17 mouse cellular contexts compared by ENCODE assay signal in genomic region chr2:43739190-43739818, GRCm38 (mm10). TPM values are rescaled to one million over a fixed set of nuclear protein-coding genes. Genes with fewer than 3 reads are reported as not detected.
A peak's percentile ranks its signal among the peaks of the same experiment; 100 is the strongest.
DNase-seq lines count a peak whose midpoint lies in the region; ATAC-seq and TF ChIP-seq lines count a peak whose summit lies in the region.
"Had no signal": no experiment of that assay in that cellular context is flagged by ENCODE, and none has a peak within 500 bp of the region (broad histone marks: within the 10 kb centered on the region; RNA-seq: fewer than 3 reads in every experiment).

No protein-coding gene starts in this region.

- no peaks in the 10 kb centered on the region for H3K9me3 ChIP-seq in heart, embryonic 11.5 days (replicated peaks; ENCODE audit: control insufficient read depth, low read length)
- H3K9me3 ChIP-seq in liver, embryonic 14.5 days (ENCODE audit: control insufficient read depth, low read length), result no peaks in the 10 kb centered on the region
- H3K9me3 ChIP-seq in intestine, embryonic 16.5 days (ENCODE audit: control insufficient read depth, low read length), result no peaks in the 10 kb centered on the region
- H3K9me3 ChIP-seq: embryonic facial prominence, embryonic 15.5 days; heart, embryonic 13.5 days; hindbrain, embryonic 12.5 days; limb, embryonic 15.5 days; midbrain, embryonic 10.5 days; neural tube, embryonic 13.5 days had no signal

- DNase-seq in heart, adult 11 months, result peak; percentile 45
- DNase-seq in MEL-GATA-1-ER (ENCODE audit: extremely low read depth, low read depth), result peak; percentile 95
- peak; percentile 7 to 27 (median 19) for DNase-seq in liver, embryonic 14.5 days (ENCODE audit: low read depth in 3 of 3, low spot score in 3 of 3)
- DNase-seq in natural killer cell, adult 2 months (ENCODE audit: low spot score in 2 of 2), result peak; percentile 7 to 60
- no peak for DNase-seq in right cerebral cortex, adult 2 months (ENCODE audit: low spot score in 2 of 2)
- DNase-seq in embryo, embryonic 9.5 days (ENCODE audit: extremely low spot score), result no peak
- DNase-seq: gastrocnemius, postnatal 14 days; kidney, adult 11 months had no signal

- no peaks in the 10 kb centered on the region for H3K4me1 ChIP-seq in heart, embryonic 11.5 days (ENCODE audit: control insufficient read depth, insufficient read depth, low read length)
- H3K4me1 ChIP-seq in liver, embryonic 14.5 days (replicated peaks; ENCODE audit: control insufficient read depth in 2 of 2, insufficient read depth in 2 of 2, low read length in 1 of 2), result peaks cover 0 to 15% of the 10 kb centered on the region in 2 experiments; a peak in 3 of 4 replicates
- no peaks in the 10 kb centered on the region for H3K4me1 ChIP-seq in intestine, embryonic 16.5 days (ENCODE audit: control insufficient read depth, insufficient read depth, low read length)
- H3K4me1 ChIP-seq: embryonic facial prominence, embryonic 15.5 days; heart, embryonic 13.5 days; hindbrain, embryonic 12.5 days; limb, embryonic 15.5 days; midbrain, embryonic 10.5 days; neural tube, embryonic 13.5 days had no signal

- H3K36me3 ChIP-seq in heart, embryonic 11.5 days (ENCODE audit: control insufficient read depth, insufficient read depth, low read length), result no peaks in the 10 kb centered on the region
- no peaks in the 10 kb centered on the region for H3K36me3 ChIP-seq in liver, embryonic 14.5 days (replicated peaks; ENCODE audit: control insufficient read depth, insufficient read depth, low read depth)
- no peaks in the 10 kb centered on the region for H3K36me3 ChIP-seq in intestine, embryonic 16.5 days (ENCODE audit: control insufficient read depth, insufficient read depth, low read length)
- H3K36me3 ChIP-seq: embryonic facial prominence, embryonic 15.5 days; heart, embryonic 13.5 days; hindbrain, embryonic 12.5 days; limb, embryonic 15.5 days; midbrain, embryonic 10.5 days; neural tube, embryonic 13.5 days had no signal

- TF ChIP-seq EP300 in liver, embryonic 14.5 days (IDR thresholded peaks at IDR 0.05; ENCODE audit: low read depth), result peak; percentile 18; the same call in 1 of the 2 replicates

- 69% methylated on average over 9 of the region's 9 CpGs for WGBS in heart, embryonic 11.5 days (ENCODE audit: insufficient replicate concordance)
- 24% methylated on average over 9 of the region's 9 CpGs for WGBS in liver, embryonic 14.5 days (ENCODE audit: insufficient replicate concordance)
- 71% methylated on average over 9 of the region's 9 CpGs for WGBS in intestine, embryonic 16.5 days

- no peaks in the 10 kb centered on the region for H3K27me3 ChIP-seq in heart, embryonic 11.5 days (ENCODE audit: control insufficient read depth, insufficient read depth, low read length)
- no peaks in the 10 kb centered on the region for H3K27me3 ChIP-seq in liver, embryonic 14.5 days (ENCODE audit: control insufficient read depth, insufficient read depth, low read length)
- H3K27me3 ChIP-seq in intestine, embryonic 16.5 days (replicated peaks; ENCODE audit: control insufficient read depth, insufficient read depth, low read length), result no peaks in the 10 kb centered on the region
- H3K27me3 ChIP-seq: embryonic facial prominence, embryonic 15.5 days; heart, embryonic 13.5 days; hindbrain, embryonic 12.5 days; limb, embryonic 15.5 days; neural tube, embryonic 13.5 days had no signal

- H3K4me3 ChIP-seq in heart, embryonic 11.5 days (ENCODE audit: low read depth, low read length), result no peak overlapping the region
- no peak overlapping the region for H3K4me3 ChIP-seq in liver, embryonic 14.5 days (ENCODE audit: insufficient read depth in 1 of 2, low read depth in 2 of 2, low read length in 2 of 2)
- no peak overlapping the region for H3K4me3 ChIP-seq in intestine, embryonic 16.5 days (ENCODE audit: low read length)
- H3K4me3 ChIP-seq: embryonic facial prominence, embryonic 15.5 days; heart, embryonic 13.5 days; hindbrain, embryonic 12.5 days; limb, embryonic 15.5 days; midbrain, embryonic 10.5 days; neural tube, embryonic 13.5 days had no signal

- ATAC-seq in heart, embryonic 11.5 days (replicated peaks; ENCODE audit: insufficient number of reproducible peaks, low FRiP score, low TSS enrichment), result no peak
- peak; percentile 74 for ATAC-seq in liver, embryonic 14.5 days (ENCODE audit: insufficient read depth)
- no peak for ATAC-seq in intestine, embryonic 16.5 days
- ATAC-seq: forebrain, embryonic 14.5 days had no signal

- no peak overlapping the region for H3K9ac ChIP-seq in heart, embryonic 11.5 days (ENCODE audit: low read depth, low read length)
- H3K9ac ChIP-seq in liver, embryonic 14.5 days (replicated peaks), result no peak overlapping the region
- H3K9ac ChIP-seq in intestine, embryonic 16.5 days (ENCODE audit: low read depth, low read length), result no peak overlapping the region
- H3K9ac ChIP-seq: embryonic facial prominence, embryonic 15.5 days; heart, embryonic 13.5 days; hindbrain, embryonic 12.5 days; limb, embryonic 15.5 days; neural tube, embryonic 13.5 days had no signal

- H3K4me2 ChIP-seq in heart, embryonic 11.5 days, result no peak overlapping the region
- H3K4me2 ChIP-seq in liver, embryonic 14.5 days (ENCODE audit: low read depth), result peak overlapping the region; percentile 20
- no peak overlapping the region for H3K4me2 ChIP-seq in intestine, embryonic 16.5 days (ENCODE audit: low read depth, low read length)
- H3K4me2 ChIP-seq: embryonic facial prominence, embryonic 15.5 days; heart, embryonic 13.5 days; hindbrain, embryonic 12.5 days; limb, embryonic 15.5 days; neural tube, embryonic 13.5 days had no signal

- TF ChIP-seq CTCF in liver, embryonic 14.5 days (IDR thresholded peaks at IDR 0.05; ENCODE audit: low read depth), result no peak

- H3K27ac ChIP-seq in heart, embryonic 11.5 days (ENCODE audit: low read depth, low read length), result no peak overlapping the region
- no peak overlapping the region for H3K27ac ChIP-seq in liver, embryonic 14.5 days
- no peak overlapping the region for H3K27ac ChIP-seq in intestine, embryonic 16.5 days (ENCODE audit: low read length)
- H3K27ac ChIP-seq: embryonic facial prominence, embryonic 15.5 days; heart, embryonic 13.5 days; hindbrain, embryonic 12.5 days; limb, embryonic 15.5 days; midbrain, embryonic 10.5 days; neural tube, embryonic 13.5 days had no signal

RNA-seq across cellular contexts. Expression of gene Arhgap15, which starts 9.3 kb away (rescaled TPM):
- polyA plus RNA-seq in heart, embryonic 11.5 days (2014; fragmentation: Nextera tagmentation; extraction: Ambion mirVana), result 0.43 and 0.51 TPM in 2 replicates
- polyA plus RNA-seq in liver, embryonic 14.5 days (2012; rRNA removed), result 1.4 and 2.5 TPM in 2 replicates
- polyA plus RNA-seq in liver, embryonic 14.5 days (2014; fragmentation: Nextera tagmentation; extraction: Ambion mirVana), result 4.3 and 5.6 TPM in 2 replicates
- polyA plus RNA-seq in intestine, embryonic 16.5 days (2015; fragmentation: Nextera tagmentation; extraction: Ambion mirVana), result 1.2 and 1.8 TPM in 2 replicates

Comparison
In these comparisons a context has a peak if more than half of its experiments do, and no peak if none do; other contexts are left out.
1. DNase-seq: peak in heart, adult 11 months (single experiment), MEL-GATA-1-ER (single experiment), liver, embryonic 14.5 days (3 of 3) and natural killer cell, adult 2 months (2 of 2); none in right cerebral cortex, adult 2 months (0 of 2) and embryo, embryonic 9.5 days (single experiment).